Mouse (Mus musculus): ENCODE results near the gene Parp6. TPM values are rescaled to one million over a fixed set of nuclear protein-coding genes. Genes with fewer than 3 reads are reported as not detected.

The Parp6 gene
- total RNA-seq, 2 experiments from 2014 or later = 17.9 to 20.2 TPM

GRCm38 (mm10) chr9:59673427-59673826, 56.3 kb downstream of the Parp6 start:
- intact Hi-C loops (cut with DNase I) = no loop called here
- no peak for DNase-seq (ENCODE audit: low spot score)

- intact Hi-C loops (cut with DNase I) = loop anchor here (5.0 kb wide), 2 partner anchors 33 to 108 kb away; no protein-coding TSS in a partner anchor
- no peak for DNase-seq (ENCODE audit: low spot score)
Measured at GRCm38 (mm10) chr9:59675598-59675997, 58.5 kb downstream of the Parp6 start.

- DNase-seq (ENCODE audit: low spot score) = no peak
- intact Hi-C loops (cut with DNase I) = loop anchor here (2.0 to 5.0 kb wide), 4 partner anchors 22 to 111 kb away; partner anchors contain the start of genes Parp6 and Pkm
Measured at GRCm38 (mm10) chr9:59678313-59678712, 61.2 kb downstream of the Parp6 start.

GRCm38 (mm10) chr9:59679678-59680533, 62.8 kb downstream of the Parp6 start, which contains the start of gene Gramd2:
Gene Gramd2 (plus strand): TSS chr9:59680144.
- DNase-seq (ENCODE audit: low spot score) = no peak
- intact Hi-C loops (cut with DNase I) = loop anchor here (2.0 to 5.0 kb wide), 4 partner anchors 23 to 113 kb away; partner anchors contain the start of genes Parp6 and Pkm

- intact Hi-C loops (cut with DNase I) = no loop called here
- no peak for DNase-seq (ENCODE audit: low spot score)
Measured at GRCm38 (mm10) chr9:59680534-59680875, 63.4 kb downstream of the Parp6 start.

GRCm38 (mm10) chr9:59684020-59684419, 66.9 kb downstream of the Parp6 start:
- intact Hi-C loops (cut with DNase I) = no loop called here
- no peak for DNase-seq (ENCODE audit: low spot score)

- no peak for DNase-seq (ENCODE audit: low spot score)
- intact Hi-C loops (cut with DNase I) = no loop called here
Measured at GRCm38 (mm10) chr9:59687416-59688046, 70.4 kb downstream of the Parp6 start.

- intact Hi-C loops (cut with DNase I) = no loop called here
Measured at GRCm38 (mm10) chr9:59691635-59692094, 74.6 kb downstream of the Parp6 start.

GRCm38 (mm10) chr9:59692145-59692544, 75.1 kb downstream of the Parp6 start:
- DNase-seq (ENCODE audit: low spot score) = no peak
- intact Hi-C loops (cut with DNase I) = no loop called here

More at GRCm38 (mm10) chr9:59691635-59692094, 74.6 kb downstream of the Parp6 start:
- peak; percentile 68 for DNase-seq (ENCODE audit: low spot score)

- no peak for DNase-seq (ENCODE audit: low spot score)
- intact Hi-C loops (cut with DNase I) = no loop called here
Measured at GRCm38 (mm10) chr9:59694571-59695450, 77.7 kb downstream of the Parp6 start.

GRCm38 (mm10) chr9:59695451-59695813, 78.3 kb downstream of the Parp6 start:
- DNase-seq (ENCODE audit: low spot score) = no peak

GRCm38 (mm10) chr9:59696381-59696780, 79.3 kb downstream of the Parp6 start:
- intact Hi-C loops (cut with DNase I) = no loop called here
- DNase-seq (ENCODE audit: low spot score) = no peak

More at GRCm38 (mm10) chr9:59695451-59695813, 78.3 kb downstream of the Parp6 start:
- intact Hi-C loops (cut with DNase I) = no loop called here

Other genes starting within 250 kb of the Parp6 start
- 10 to 100 TPM; 72.9 to 84.7 TPM for gene Arih1, start 130.7 kb upstream of the Parp6 start, total RNA-seq (2021)
- 10 to 100 TPM; 36.8 TPM for gene Hexa, start 77.7 kb upstream of the Parp6 start, total RNA-seq (2021)
- gene Tmem202, start 77.4 kb upstream of the Parp6 start, total RNA-seq (2021) = under 1 TPM; 0.52 to 0.64 TPM
- not detected for gene Celf6, start 39.4 kb upstream of the Parp6 start, total RNA-seq (2021)
- gene Pkm, start 39.1 kb downstream of the Parp6 start, total RNA-seq (2021) = 1,000 to 10,000 TPM; 1,181 to 1,232 TPM
- gene Gramd2, start 62.9 kb downstream of the Parp6 start, total RNA-seq (2021) = not detected
- 1 to 10 TPM; 7.3 to 8.0 TPM for gene Senp8, start 133.4 kb downstream of the Parp6 start, total RNA-seq (2021)
- gene Myo9a, start 133.6 kb downstream of the Parp6 start, total RNA-seq (2021) = 10 to 100 TPM; 11.9 to 13.6 TPM